Mouse (Mus musculus): ENCODE measurements around the gene Thg1l. TPM values are rescaled to one million over a fixed set of nuclear protein-coding genes. Genes with fewer than 3 reads are reported as not detected.

Thg1l gene
- polyA plus RNA-seq, 1 experiment from 2014 or later = 15.7 TPM

GRCm38 (mm10) chr11:45968466-45968865, 13.2 kb upstream of the Thg1l start:
- no peak overlapping the region for H3K9ac ChIP-seq (ENCODE audit: low read depth, low read length)
- no peak overlapping the region for H3K4me2 ChIP-seq (replicated peaks; ENCODE audit: low read depth, low read length)
- H3K9me3 ChIP-seq (ENCODE audit: control insufficient read depth, low read length) = no peaks in the 10 kb centered on the region
- no peaks in the 10 kb centered on the region for H3K36me3 ChIP-seq (ENCODE audit: control insufficient read depth, insufficient read depth, low read length)
- no peak for ATAC-seq (ENCODE audit: low FRiP score)
- H3K4me3 ChIP-seq (ENCODE audit: low read depth, low read length) = no peak overlapping the region
- H3K27ac ChIP-seq (ENCODE audit: low read depth, low read length) = no peak overlapping the region
- DNase-seq (ENCODE audit: low spot score) = no peak
- WGBS = 92% methylated on average over 3 of the region's 3 CpGs
- H3K27me3 ChIP-seq (ENCODE audit: control insufficient read depth, insufficient read depth, low read length) = no peaks in the 10 kb centered on the region
- H3K4me1 ChIP-seq (replicated peaks; ENCODE audit: control insufficient read depth, insufficient read depth, low read length) = no peaks in the 10 kb centered on the region

GRCm38 (mm10) chr11:45966896-45967295, 11.6 kb upstream of the Thg1l start:
- Histone ChIP-seq H3K36me3 (ENCODE audit: control insufficient read depth, insufficient read depth, low read length) (no peaks in the 10 kb centered on the region), H3K4me3 (ENCODE audit: low read depth, low read length) (no peak overlapping the region), H3K4me1 (replicated peaks; ENCODE audit: control insufficient read depth, insufficient read depth, low read length) (no peaks in the 10 kb centered on the region), H3K9me3 (ENCODE audit: control insufficient read depth, low read length) (no peaks in the 10 kb centered on the region), H3K27ac (ENCODE audit: low read depth, low read length) (no peak overlapping the region), H3K4me2 (replicated peaks; ENCODE audit: low read depth, low read length) (no peak overlapping the region), H3K27me3 (ENCODE audit: control insufficient read depth, insufficient read depth, low read length) (no peaks in the 10 kb centered on the region), H3K9ac (ENCODE audit: low read depth, low read length) (no peak overlapping the region)
- ATAC-seq (ENCODE audit: low FRiP score) (no peak), DNase-seq (ENCODE audit: low spot score) (no peak)
- WGBS = 88% methylated on average over 4 of the region's 4 CpGs

- Histone ChIP-seq H3K4me2 (replicated peaks; ENCODE audit: low read depth, low read length) (no peak overlapping the region), H3K9me3 (ENCODE audit: control insufficient read depth, low read length) (no peaks in the 10 kb centered on the region), H3K9ac (ENCODE audit: low read depth, low read length) (no peak overlapping the region), H3K27ac (ENCODE audit: low read depth, low read length) (no peak overlapping the region), H3K27me3 (ENCODE audit: control insufficient read depth, insufficient read depth, low read length) (no peaks in the 10 kb centered on the region), H3K4me3 (ENCODE audit: low read depth, low read length) (no peak overlapping the region), H3K4me1 (replicated peaks; ENCODE audit: control insufficient read depth, insufficient read depth, low read length) (no peaks in the 10 kb centered on the region), H3K36me3 (ENCODE audit: control insufficient read depth, insufficient read depth, low read length) (no peaks in the 10 kb centered on the region)
- 80% methylated on average over 5 of the region's 5 CpGs for WGBS
- DNase-seq (ENCODE audit: low spot score) (no peak), ATAC-seq (ENCODE audit: low FRiP score) (no peak)
These were observed 4.7 kb upstream of the Thg1l start for GRCm38 (mm10) chr11:45960003-45960402.

GRCm38 (mm10) chr11:45959598-45959997, 4.3 kb upstream of the Thg1l start:
- H3K27me3 ChIP-seq (ENCODE audit: control insufficient read depth, insufficient read depth, low read length) = no peaks in the 10 kb centered on the region
- H3K9ac ChIP-seq (ENCODE audit: low read depth, low read length) = no peak overlapping the region
- H3K4me1 ChIP-seq (replicated peaks; ENCODE audit: control insufficient read depth, insufficient read depth, low read length) = no peaks in the 10 kb centered on the region
- H3K36me3 ChIP-seq (ENCODE audit: control insufficient read depth, insufficient read depth, low read length) = no peaks in the 10 kb centered on the region
- peak; percentile 30 for DNase-seq (ENCODE audit: low spot score)
- H3K4me2 ChIP-seq (replicated peaks; ENCODE audit: low read depth, low read length) = no peak overlapping the region
- H3K27ac ChIP-seq (ENCODE audit: low read depth, low read length) = no peak overlapping the region
- H3K9me3 ChIP-seq (ENCODE audit: control insufficient read depth, low read length) = no peaks in the 10 kb centered on the region
- H3K4me3 ChIP-seq (ENCODE audit: low read depth, low read length) = no peak overlapping the region
- 72% methylated on average over 3 of the region's 3 CpGs for WGBS
- ATAC-seq (ENCODE audit: low FRiP score) = no peak

- H3K4me1 ChIP-seq (replicated peaks; ENCODE audit: control insufficient read depth, insufficient read depth, low read length) = no peaks in the 10 kb centered on the region; the same call in 1 of the 2 replicates
- ATAC-seq (ENCODE audit: low FRiP score) (no peak), DNase-seq (ENCODE audit: low spot score) (no peak)
- no peak overlapping the region for H3K4me2 ChIP-seq (replicated peaks; ENCODE audit: low read depth, low read length)
- H3K4me3 ChIP-seq (ENCODE audit: low read depth, low read length) = no peak overlapping the region
- no peak overlapping the region for H3K27ac ChIP-seq (ENCODE audit: low read depth, low read length)
- WGBS = 87% methylated on average over 2 of the region's 2 CpGs
- H3K9me3 ChIP-seq (ENCODE audit: control insufficient read depth, low read length) = no peaks in the 10 kb centered on the region
- no peak overlapping the region for H3K9ac ChIP-seq (ENCODE audit: low read depth, low read length)
- H3K27me3 ChIP-seq (ENCODE audit: control insufficient read depth, insufficient read depth, low read length) = no peaks in the 10 kb centered on the region
- no peaks in the 10 kb centered on the region for H3K36me3 ChIP-seq (ENCODE audit: control insufficient read depth, insufficient read depth, low read length)
These were observed 7.8 kb downstream of the Thg1l start for GRCm38 (mm10) chr11:45947491-45947890.

GRCm38 (mm10) chr11:45946796-45947195, 8.5 kb downstream of the Thg1l start:
- Histone ChIP-seq H3K27ac (ENCODE audit: low read depth, low read length) (no peak overlapping the region), H3K4me3 (ENCODE audit: low read depth, low read length) (no peak overlapping the region), H3K9me3 (ENCODE audit: control insufficient read depth, low read length) (no peaks in the 10 kb centered on the region), H3K4me2 (replicated peaks; ENCODE audit: low read depth, low read length) (no peak overlapping the region), H3K4me1 (replicated peaks; ENCODE audit: control insufficient read depth, insufficient read depth, low read length) (no peaks in the 10 kb centered on the region; the same call in 1 of the 2 replicates), H3K36me3 (ENCODE audit: control insufficient read depth, insufficient read depth, low read length) (no peaks in the 10 kb centered on the region), H3K27me3 (ENCODE audit: control insufficient read depth, insufficient read depth, low read length) (no peaks in the 10 kb centered on the region), H3K9ac (ENCODE audit: low read depth, low read length) (no peak overlapping the region)
- ATAC-seq (ENCODE audit: low FRiP score) (no peak), DNase-seq (ENCODE audit: low spot score) (no peak)
- 87% methylated on average over 4 of the region's 4 CpGs for WGBS

GRCm38 (mm10) chr11:45944643-45945156, 10.6 kb downstream of the Thg1l start, which contains the start of gene Lsm11:
Gene Lsm11, minus strand, starts transcription at chr11:45944935.
- no peaks in the 10 kb centered on the region; the same call in 1 of the 2 replicates for H3K4me1 ChIP-seq (replicated peaks; ENCODE audit: control insufficient read depth, insufficient read depth, low read length)
- H3K27ac ChIP-seq (ENCODE audit: low read depth, low read length) = peak within 1 kb of the TSS; percentile 60
- WGBS = under 1% methylated on average over 51 of the region's 55 CpGs
- peak within 1 kb of the TSS; percentile 87 for H3K9ac ChIP-seq (ENCODE audit: low read depth, low read length)
- no peaks in the 10 kb centered on the region for H3K9me3 ChIP-seq (ENCODE audit: control insufficient read depth, low read length)
- no peaks in the 10 kb centered on the region for H3K27me3 ChIP-seq (ENCODE audit: control insufficient read depth, insufficient read depth, low read length)
- peak within 1 kb of the TSS; percentile 83 for H3K4me3 ChIP-seq (ENCODE audit: low read depth, low read length)
- DNase-seq (ENCODE audit: low spot score) = peak; percentile 99
- peak within 1 kb of the TSS; percentile 90 for H3K4me2 ChIP-seq (replicated peaks; ENCODE audit: low read depth, low read length)
- no peaks in the 10 kb centered on the region for H3K36me3 ChIP-seq (ENCODE audit: control insufficient read depth, insufficient read depth, low read length)
- peak; percentile 92 for ATAC-seq (ENCODE audit: low FRiP score)

- no peaks in the 10 kb centered on the region for H3K36me3 ChIP-seq (ENCODE audit: control insufficient read depth, insufficient read depth, low read length)
- no peaks in the 10 kb centered on the region for H3K27me3 ChIP-seq (ENCODE audit: control insufficient read depth, insufficient read depth, low read length)
- H3K4me1 ChIP-seq (replicated peaks; ENCODE audit: control insufficient read depth, insufficient read depth, low read length) = no peaks in the 10 kb centered on the region; the same call in 1 of the 2 replicates
- peak overlapping the region; percentile 83 for H3K4me3 ChIP-seq (ENCODE audit: low read depth, low read length)
- peak overlapping the region; percentile 60 for H3K27ac ChIP-seq (ENCODE audit: low read depth, low read length)
- 1% methylated on average over 33 of the region's 49 CpGs for WGBS
- no peaks in the 10 kb centered on the region for H3K9me3 ChIP-seq (ENCODE audit: control insufficient read depth, low read length)
- peak overlapping the region; percentile 90 for H3K4me2 ChIP-seq (replicated peaks; ENCODE audit: low read depth, low read length)
- H3K9ac ChIP-seq (ENCODE audit: low read depth, low read length) = peak overlapping the region; percentile 87
- ATAC-seq (ENCODE audit: low FRiP score) = peak; percentile 83
- peak; percentile 42 for DNase-seq (ENCODE audit: low spot score)
These were observed 11.2 kb downstream of the Thg1l start for GRCm38 (mm10) chr11:45943891-45944642.

All from hindbrain, embryonic 11.5 days (tissue).